Mouse (Mus musculus): Measurements from ENCODE around the gene Cenpk. TPM values are rescaled to one million over a fixed set of nuclear protein-coding genes. Genes with fewer than 3 reads are reported as not detected.

The Cenpk gene
- total RNA-seq, 1 experiment from 2014 or later, result 134 TPM

Other genes with a start within 250 kb of the Cenpk start
- 44.7 and 55.6 TPM in 2 replicates for gene Nln, start 119.0 kb upstream of the Cenpk start, total RNA-seq (2017)
- gene Sgtb, start 118.9 kb upstream of the Cenpk start, total RNA-seq (2017), result 0.32 TPM in 1 of 2 replicates, not detected in the other
- gene Trappc13, start 50.1 kb upstream of the Cenpk start, total RNA-seq (2017), result 61.8 and 62.7 TPM in 2 replicates
- gene Trim23, start 49.8 kb upstream of the Cenpk start, total RNA-seq (2017), result 25.1 and 25.3 TPM in 2 replicates
- 34.3 and 40.9 TPM in 2 replicates for gene Ppwd1, start 232 bp downstream of the Cenpk start, total RNA-seq (2017)
- 3.0 and 3.6 TPM in 2 replicates for gene Adamts6, start 59.2 kb downstream of the Cenpk start, total RNA-seq (2017)